Mouse (Mus musculus) midbrain, embryonic 16.5 days (tissue): ENCODE data around the gene Ttll3. TPM values are rescaled to one million over a fixed set of nuclear protein-coding genes. Genes with fewer than 3 reads are reported as not detected.

Experiments
- ATAC-seq: fragments of 200-750 bp; cut with Nextera tagmentation; 2 replicates; pipeline ENCODE4 v1.8.0; 2017; ENCODE audit warnings: moderate TSS enrichment
- H3K27ac ChIP-seq: fragments of 300-500 bp; sonication (generic); 2 replicates; pipeline ENCODE4 v1.5.1; 2014; ENCODE audit warnings: mild to moderate bottlenecking, low read length, mixed read lengths
- H3K27me3 ChIP-seq: fragments of 300-500 bp; sonication (generic); 2 replicates; pipeline ENCODE4 v1.6.1; 2014; ENCODE audit warnings: low read depth, low read length, mixed read lengths; ENCODE audit not compliant: control insufficient read depth, insufficient read depth
- H3K36me3 ChIP-seq: fragments of 300-500 bp; sonication (generic); 2 replicates; pipeline ENCODE4 v1.6.1; 2014; ENCODE audit warnings: mild to moderate bottlenecking, low read length, moderate library complexity, mixed read lengths; ENCODE audit not compliant: control insufficient read depth, insufficient read depth
- H3K4me1 ChIP-seq: fragments of 300-500 bp; sonication (generic); 2 replicates; pipeline ENCODE4 v1.6.1; 2014; ENCODE audit warnings: mild to moderate bottlenecking, low read length, mixed read lengths; ENCODE audit not compliant: control insufficient read depth, insufficient read depth
- H3K4me2 ChIP-seq: fragments of 300-500 bp; sonication (generic); 2 replicates; pipeline ENCODE4 v1.6.1; 2014; ENCODE audit warnings: mild to moderate bottlenecking, low read length, mixed read lengths
- H3K4me3 ChIP-seq: fragments of 300-500 bp; sonication (generic); 2 replicates; pipeline ENCODE4 v1.5.1; 2014; ENCODE audit warnings: low read depth, mild to moderate bottlenecking, low read length, moderate library complexity, mixed read lengths
- H3K9ac ChIP-seq: fragments of 300-500 bp; sonication (generic); 2 replicates; pipeline ENCODE4 v1.6.1; 2014; ENCODE audit warnings: low read depth, low read length, mixed read lengths
- H3K9me3 ChIP-seq: fragments of 300-500 bp; sonication (generic); replicated peaks from 2 replicates; pipeline ENCODE4 v1.6.1; 2014; ENCODE audit warnings: mild to moderate bottlenecking, low read length, mixed read lengths; ENCODE audit not compliant: control insufficient read depth, poor library complexity, severe bottlenecking
- WGBS: fragments of 180-500 bp; shearing (Covaris S2); extraction: QIAGEN DNeasy Blood & Tissue Kit; methylation state at CpG from one replicate; pipeline ENCODE4 v1.1.7; 2014; 5-methylcytosine and 5-hydroxymethylcytosine counted together
- polyA plus RNA-seq: library from polyadenylated mRNA; unstranded; fragments of >200 nt; fragmentation: Nextera tagmentation; extraction: Ambion mirVana; gene quantifications from 2 replicates; pipeline ENCODE4 v1.2.1, GENCODE M21; 2015

Gene Ttll3
- polyA plus RNA-seq, 1 experiment from 2014 or later, result 13.2 TPM

- Histone ChIP-seq H3K4me3 (no peak overlapping the region), H3K36me3 (no peaks in the 10 kb centered on the region), H3K4me2 (no peak overlapping the region), H3K9me3 (no peaks in the 10 kb centered on the region), H3K4me1 (no peaks in the 10 kb centered on the region), H3K9ac (no peak overlapping the region), H3K27ac (no peak overlapping the region), H3K27me3 (no peaks in the 10 kb centered on the region)
- 83% methylated on average over 3 of the region's 3 CpGs for WGBS
- ATAC-seq, result no peak
Measured at GRCm38 (mm10) chr6:113352820-113353219, 36.2 kb upstream of the Ttll3 start.

GRCm38 (mm10) chr6:113353696-113354095 lies 35.4 kb upstream of the Ttll3 start:
- no peak overlapping the region for H3K4me2 ChIP-seq
- 70% methylated on average over 3 of the region's 3 CpGs for WGBS
- no peak overlapping the region for H3K4me3 ChIP-seq
- H3K27ac ChIP-seq, result no peak overlapping the region
- no peaks in the 10 kb centered on the region for H3K36me3 ChIP-seq
- no peaks in the 10 kb centered on the region for H3K27me3 ChIP-seq
- no peak for ATAC-seq
- H3K9ac ChIP-seq, result no peak overlapping the region
- no peaks in the 10 kb centered on the region for H3K9me3 ChIP-seq
- no peaks in the 10 kb centered on the region for H3K4me1 ChIP-seq

GRCm38 (mm10) chr6:113361476-113361875 lies 27.6 kb upstream of the Ttll3 start:
- H3K27ac ChIP-seq, result no peak overlapping the region
- no peak overlapping the region for H3K4me2 ChIP-seq
- H3K4me1 ChIP-seq, result no peaks in the 10 kb centered on the region
- H3K27me3 ChIP-seq, result no peaks in the 10 kb centered on the region
- 77% methylated on average over 4 of the region's 4 CpGs for WGBS
- H3K9ac ChIP-seq, result no peak overlapping the region
- 0 out of 2 replicates have a peak, but pooled peaks cover 3% of the 10 kb centered on the region for H3K36me3 ChIP-seq
- H3K9me3 ChIP-seq, result no peaks in the 10 kb centered on the region
- no peak overlapping the region for H3K4me3 ChIP-seq
- ATAC-seq, result no peak

- H3K27me3 ChIP-seq, result no peaks in the 10 kb centered on the region
- WGBS, result 95% methylated on average over 1 of the region's 1 CpGs
- no peak overlapping the region for H3K4me3 ChIP-seq
- 0 out of 2 replicates have a peak, but pooled peaks cover 3% of the 10 kb centered on the region for H3K36me3 ChIP-seq
- no peak overlapping the region for H3K9ac ChIP-seq
- H3K4me1 ChIP-seq, result no peaks in the 10 kb centered on the region
- ATAC-seq, result no peak
- no peak overlapping the region for H3K27ac ChIP-seq
- no peak overlapping the region for H3K4me2 ChIP-seq
- no peaks in the 10 kb centered on the region for H3K9me3 ChIP-seq
Measured at GRCm38 (mm10) chr6:113362241-113362640, 26.8 kb upstream of the Ttll3 start.

DNA sequence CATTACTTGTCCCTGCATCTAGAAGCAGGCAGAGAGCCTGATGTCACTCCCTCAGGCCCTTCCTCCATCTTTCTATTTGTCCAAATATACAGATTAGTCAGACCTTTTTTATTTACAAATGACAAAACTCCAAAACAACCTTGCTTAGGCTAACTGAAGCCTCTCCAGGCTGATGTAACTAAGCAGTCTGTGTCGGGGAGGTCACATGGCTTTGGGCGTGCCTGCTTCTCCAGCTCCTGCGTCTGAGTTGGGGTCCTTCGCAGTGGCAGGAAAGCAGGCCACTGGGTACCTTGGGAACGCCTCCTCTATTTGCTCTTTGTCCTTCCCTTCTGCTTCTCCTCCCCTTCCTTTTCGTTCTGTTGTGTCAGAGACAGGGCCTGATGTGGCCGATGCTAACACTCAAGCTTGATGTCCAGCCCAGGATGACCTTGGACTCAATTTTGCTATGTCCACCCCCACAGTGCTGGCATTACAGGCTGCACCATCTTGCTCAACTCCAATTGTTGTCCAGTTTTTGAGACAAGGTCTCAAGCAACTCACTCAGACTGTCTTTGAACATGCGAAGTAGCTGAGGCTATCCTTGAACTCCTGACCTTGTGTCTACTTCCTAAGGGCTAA lies 24.4 kb upstream of the Ttll3 start:
- H3K9me3 ChIP-seq, result no peaks in the 10 kb centered on the region
- no peaks in the 10 kb centered on the region for H3K4me1 ChIP-seq
- peaks cover 8% of the 10 kb centered on the region for H3K36me3 ChIP-seq
- H3K4me2 ChIP-seq, result no peak overlapping the region
- no peak overlapping the region for H3K27ac ChIP-seq
- no peak overlapping the region for H3K9ac ChIP-seq
- H3K27me3 ChIP-seq, result no peaks in the 10 kb centered on the region
- 82% methylated on average over 8 of the region's 8 CpGs for WGBS
- no peak for ATAC-seq
- H3K4me3 ChIP-seq, result no peak overlapping the region

- Histone ChIP-seq H3K9ac (no peak overlapping the region), H3K9me3 (no peaks in the 10 kb centered on the region), H3K36me3 (peaks cover 19% of the 10 kb centered on the region), H3K4me3 (no peak overlapping the region), H3K4me2 (no peak overlapping the region), H3K27ac (no peak overlapping the region), H3K27me3 (no peaks in the 10 kb centered on the region), H3K4me1 (no peaks in the 10 kb centered on the region)
- no peak for ATAC-seq
- WGBS, result 89% methylated on average over 6 of the region's 6 CpGs
Measured at GRCm38 (mm10) chr6:113366639-113367038, 22.4 kb upstream of the Ttll3 start.

GRCm38 (mm10) chr6:113367574-113367973 lies 21.5 kb upstream of the Ttll3 start:
- ATAC-seq, result no peak
- H3K36me3 ChIP-seq, result peaks cover 25% of the 10 kb centered on the region

DNA sequence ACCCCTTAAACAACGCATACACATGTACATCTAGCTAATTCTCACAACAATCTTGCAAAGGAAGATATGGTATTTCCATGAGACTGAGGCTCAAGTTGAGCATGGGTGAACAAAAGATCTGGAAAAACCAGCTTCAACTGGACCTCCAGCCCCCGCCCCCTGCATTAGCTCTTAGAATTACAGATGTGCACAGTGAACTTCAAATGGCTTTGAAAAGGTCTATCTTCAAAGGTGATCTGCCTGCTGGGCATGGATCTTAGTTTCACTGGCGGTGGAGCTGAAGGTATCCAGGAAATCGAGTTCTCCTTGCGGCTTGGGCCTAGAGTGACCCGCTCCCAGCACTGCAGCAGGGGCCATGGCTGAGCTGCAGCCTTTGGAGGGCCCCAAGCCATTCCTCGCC lies 20.9 kb upstream of the Ttll3 start:
- no peak for ATAC-seq
- peaks cover 25% of the 10 kb centered on the region for H3K36me3 ChIP-seq
- H3K4me1 ChIP-seq, result no peaks in the 10 kb centered on the region
- no peaks in the 10 kb centered on the region for H3K27me3 ChIP-seq
- no peak overlapping the region for H3K9ac ChIP-seq
- no peak overlapping the region for H3K27ac ChIP-seq
- 86% methylated on average over 7 of the region's 7 CpGs for WGBS
- H3K4me2 ChIP-seq, result no peak overlapping the region
- H3K9me3 ChIP-seq, result no peaks in the 10 kb centered on the region
- H3K4me3 ChIP-seq, result no peak overlapping the region

More at GRCm38 (mm10) chr6:113367574-113367973, 21.5 kb upstream of the Ttll3 start:
- Histone ChIP-seq H3K4me3 (no peak overlapping the region), H3K27me3 (no peaks in the 10 kb centered on the region), H3K27ac (no peak overlapping the region), H3K4me1 (no peaks in the 10 kb centered on the region), H3K9me3 (no peaks in the 10 kb centered on the region), H3K4me2 (no peak overlapping the region), H3K9ac (no peak overlapping the region)
- 100% methylated on average over 1 of the region's 1 CpGs for WGBS

GRCm38 (mm10) chr6:113368577-113368976 lies 20.5 kb upstream of the Ttll3 start:
- WGBS, result 75% methylated on average over 5 of the region's 5 CpGs
- no peak; the same call in 1 of the 2 replicates for ATAC-seq
- Histone ChIP-seq H3K4me3 (no peak overlapping the region), H3K4me1 (no peaks in the 10 kb centered on the region), H3K4me2 (no peak overlapping the region), H3K27ac (no peak overlapping the region), H3K36me3 (peaks cover 25% of the 10 kb centered on the region), H3K9ac (no peak overlapping the region), H3K27me3 (no peaks in the 10 kb centered on the region), H3K9me3 (no peaks in the 10 kb centered on the region)
